Mouse (Mus musculus) liver (tissue): ENCODE measurements around the gene Ubr3.
"Not testable (repeated sequence)": the region's sequence is repeated elsewhere in the genome, so short reads cannot be mapped to it uniquely, and the experiment has no call there.

Experiments
- DNase-seq: peaks from one replicate; pipeline ENCODE4 v3.0.0-alpha.2; 2020; ENCODE audit warnings: mixed read lengths

Gene Ubr3

GRCm38 (mm10) chr2:69912801-69913200 is 15.8 kb downstream of the Ubr3 start:
- no peak for DNase-seq

- no peak for DNase-seq
Measured at GRCm38 (mm10) chr2:69917301-69917700, 20.3 kb downstream of the Ubr3 start.

GRCm38 (mm10) chr2:69924943-69925342 is 27.9 kb downstream of the Ubr3 start:
- peak; percentile 60 for DNase-seq

- DNase-seq, result no peak
Measured at GRCm38 (mm10) chr2:69936331-69936730, 39.3 kb downstream of the Ubr3 start.

GRCm38 (mm10) chr2:69939226-69939625 is 42.2 kb downstream of the Ubr3 start:
- peak; percentile 65 for DNase-seq

GRCm38 (mm10) chr2:69939649-69940048 is 42.6 kb downstream of the Ubr3 start:
- no peak for DNase-seq

- no peak for DNase-seq
Measured at GRCm38 (mm10) chr2:69941391-69942030, 44.5 kb downstream of the Ubr3 start.

GRCm38 (mm10) chr2:69952849-69953248 is 55.8 kb downstream of the Ubr3 start:
- no peak for DNase-seq

GRCm38 (mm10) chr2:69955635-69956034 is 58.6 kb downstream of the Ubr3 start:
- no peak for DNase-seq

- DNase-seq, result peak; percentile 21
Measured at GRCm38 (mm10) chr2:69957622-69958021, 60.6 kb downstream of the Ubr3 start.

- no peak for DNase-seq
Measured at GRCm38 (mm10) chr2:69974896-69975295, 77.8 kb downstream of the Ubr3 start.

GRCm38 (mm10) chr2:69989224-69989623 is 92.2 kb downstream of the Ubr3 start:
- no peak for DNase-seq

GRCm38 (mm10) chr2:69990647-69991046 is 93.6 kb downstream of the Ubr3 start:
- peak; percentile 53 for DNase-seq

GRCm38 (mm10) chr2:69994082-69994736 is 97.2 kb downstream of the Ubr3 start:
- not testable (repeated sequence) for DNase-seq

GRCm38 (mm10) chr2:69994779-69995178 is 97.7 kb downstream of the Ubr3 start:
- DNase-seq, result no peak

- DNase-seq, result peak; percentile 83
Measured at GRCm38 (mm10) chr2:69999097-69999770, 102.2 kb downstream of the Ubr3 start.

- no peak for DNase-seq
Measured at GRCm38 (mm10) chr2:70000316-70000715, 103.3 kb downstream of the Ubr3 start.

- DNase-seq, result no peak
Measured at GRCm38 (mm10) chr2:70006492-70006891, 109.4 kb downstream of the Ubr3 start.

GRCm38 (mm10) chr2:70012941-70013340 is 115.9 kb downstream of the Ubr3 start:
- no peak for DNase-seq

- DNase-seq, result no peak
Measured at GRCm38 (mm10) chr2:70018236-70018635, 121.2 kb downstream of the Ubr3 start.

GRCm38 (mm10) chr2:70024454-70024853 is 127.4 kb downstream of the Ubr3 start:
- peak; percentile 70 for DNase-seq

GRCm38 (mm10) chr2:70025711-70026110 is 128.7 kb downstream of the Ubr3 start:
- DNase-seq, result no peak

GRCm38 (mm10) chr2:70031472-70031871 is 134.4 kb downstream of the Ubr3 start:
- DNase-seq, result no peak

GRCm38 (mm10) chr2:70034895-70035294 is 137.8 kb downstream of the Ubr3 start:
- no peak for DNase-seq
